Mouse (Mus musculus): ENCODE measurements around the gene Arhgef40.

Gene Arhgef40

DNA sequence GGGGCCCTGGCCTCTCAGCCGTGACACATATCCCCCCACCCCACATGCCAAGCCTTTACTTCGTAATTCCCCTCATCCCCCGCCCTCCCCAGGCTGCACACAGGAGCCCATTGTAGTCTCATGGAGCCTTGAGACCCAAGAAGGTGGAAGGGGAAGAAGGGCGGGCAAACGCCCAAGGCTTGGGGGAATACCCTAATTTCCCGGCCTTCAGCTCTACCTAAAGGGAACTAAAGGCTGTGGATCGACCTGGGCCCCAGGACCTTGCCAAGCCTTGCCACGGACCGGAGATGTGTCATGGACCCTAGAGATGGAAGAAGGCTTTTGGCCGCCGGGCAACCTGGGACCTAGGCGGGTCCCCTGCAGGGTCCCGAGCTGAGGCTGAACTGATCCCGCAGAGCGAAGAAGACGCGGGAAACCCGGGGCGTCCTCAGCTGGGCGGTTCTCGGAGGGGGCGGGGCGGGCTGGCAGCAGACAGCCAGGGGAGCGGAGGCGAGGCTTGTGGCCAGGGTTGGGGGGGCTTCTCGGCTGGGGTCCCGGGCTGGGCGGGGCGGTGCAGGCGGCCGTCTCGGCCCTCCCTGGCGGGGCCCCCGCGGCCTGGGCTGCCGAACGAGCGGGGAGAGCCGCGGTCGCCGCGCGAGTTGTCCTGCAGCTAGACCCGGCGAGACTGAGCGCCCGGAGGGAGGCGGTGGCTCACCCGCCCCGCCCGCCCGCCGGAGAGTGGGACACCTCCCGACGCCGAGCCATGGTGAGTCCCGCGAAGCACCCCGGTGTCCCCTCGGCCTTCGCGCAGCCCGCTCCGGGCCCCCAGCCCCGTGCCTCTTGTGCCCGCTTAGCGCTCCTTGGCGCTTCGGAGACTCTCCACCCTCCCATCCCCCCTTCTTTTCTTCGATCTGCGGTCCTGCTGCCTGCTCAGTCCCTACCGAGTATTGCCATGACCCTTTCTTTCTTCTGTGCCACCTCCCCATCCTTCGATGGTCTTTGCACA is at the start of gene Arhgef40:
Gene Arhgef40, plus strand, starts transcription at position 473 of the 985 bp plus-strand sequence.
- TF ChIP-seq GATA4 (IDR thresholded peaks at IDR 0.05; ENCODE audit: insufficient replicate concordance, low read length), result no peak

DNA sequence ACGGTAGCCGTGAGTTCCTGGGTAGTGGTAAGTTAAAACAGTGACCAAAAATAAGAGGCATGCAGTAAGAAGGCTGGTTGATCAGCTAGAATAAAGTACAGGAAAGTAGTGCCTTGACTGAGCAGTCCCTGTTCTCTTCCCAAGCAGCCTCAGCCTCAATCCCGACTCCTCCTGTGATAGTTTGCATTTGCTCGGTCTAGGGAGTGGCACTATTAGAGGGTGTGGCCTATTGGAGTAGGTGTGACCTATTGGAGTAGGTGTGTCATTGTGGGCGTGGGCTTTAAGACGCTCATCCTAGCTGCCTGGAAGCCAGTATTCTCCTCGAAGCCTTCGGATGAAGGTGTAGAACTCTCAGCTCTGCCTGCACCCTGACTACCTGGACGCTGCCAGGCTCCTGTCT is 45.5 kb upstream of the Arhgef40 start:
- no peak for TF ChIP-seq GATA4 (IDR thresholded peaks at IDR 0.05; ENCODE audit: insufficient replicate concordance, low read length)

DNA sequence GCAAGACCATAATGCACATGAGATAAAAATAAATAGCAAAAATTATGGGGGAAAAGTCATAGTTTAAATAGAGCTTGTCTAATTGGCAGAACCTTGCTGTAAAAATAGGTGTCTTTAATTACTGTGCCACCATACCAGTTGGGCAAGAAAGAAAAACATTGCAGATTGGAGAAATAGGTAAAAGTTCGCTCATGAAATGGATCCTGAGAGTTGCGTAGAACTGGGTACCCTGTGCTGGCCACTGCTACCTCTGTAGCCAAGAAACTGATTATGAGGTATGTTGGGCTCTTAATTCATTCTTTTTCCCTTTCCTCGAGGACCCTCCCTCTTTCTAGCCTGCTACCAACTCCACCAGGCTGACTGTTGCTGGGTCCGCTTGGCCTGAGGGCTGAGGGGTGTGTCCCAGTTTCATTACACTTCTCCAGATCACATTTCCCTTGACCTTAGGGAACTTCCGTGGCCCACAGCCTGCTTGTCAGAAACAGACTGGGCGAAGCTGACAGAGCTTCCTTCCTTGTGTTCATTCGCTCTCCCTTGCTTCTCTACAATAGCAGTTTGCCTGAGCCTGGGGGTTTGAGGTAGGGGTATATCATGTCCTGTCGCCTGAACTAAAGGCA is 43.5 kb upstream of the Arhgef40 start:
- TF ChIP-seq GATA4 (IDR thresholded peaks at IDR 0.05; ENCODE audit: insufficient replicate concordance, low read length), result no peak; the same call in 1 of the 2 replicates

DNA sequence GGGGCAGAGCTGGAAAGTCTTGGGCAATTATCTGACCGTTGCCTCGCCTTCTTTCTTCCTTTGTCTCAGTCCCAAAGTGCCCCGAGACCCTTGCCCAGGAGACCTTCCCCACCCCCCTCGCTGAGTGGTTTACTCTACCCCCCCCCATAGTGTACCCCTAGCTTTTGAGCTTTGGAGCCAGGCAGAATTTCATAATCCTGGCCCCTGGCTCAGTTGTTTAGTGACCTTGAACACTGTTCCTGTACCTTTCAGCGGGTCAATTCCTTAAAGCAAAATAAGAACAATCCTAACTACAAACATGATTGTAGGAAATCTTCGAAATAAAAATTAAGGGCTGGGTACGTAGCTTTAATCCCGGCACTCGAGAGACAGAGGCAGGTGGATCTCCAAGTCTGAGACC is 42.9 kb upstream of the Arhgef40 start:
- TF ChIP-seq GATA4 (IDR thresholded peaks at IDR 0.05; ENCODE audit: insufficient replicate concordance, low read length), result no peak

DNA sequence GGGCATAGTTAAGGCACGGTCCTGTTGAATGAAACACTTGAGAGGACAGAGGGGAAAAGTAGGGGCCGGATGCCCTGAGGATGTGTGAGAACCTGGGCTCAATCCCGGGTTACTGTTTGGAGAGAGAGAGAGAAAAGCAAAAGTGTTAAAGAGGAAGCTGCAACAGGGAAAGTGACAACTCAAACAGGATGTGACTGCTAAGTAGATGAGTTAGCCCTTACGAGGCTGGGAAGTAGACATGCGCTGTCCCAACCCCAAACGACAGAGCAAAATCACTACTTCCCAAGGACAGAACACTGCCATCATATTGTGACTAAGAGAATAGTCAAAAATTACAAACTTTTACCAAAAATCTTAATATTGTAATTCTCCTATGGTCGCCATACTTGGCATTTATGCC is 42.3 kb upstream of the Arhgef40 start:
- no peak for TF ChIP-seq GATA4 (IDR thresholded peaks at IDR 0.05; ENCODE audit: insufficient replicate concordance, low read length)

DNA sequence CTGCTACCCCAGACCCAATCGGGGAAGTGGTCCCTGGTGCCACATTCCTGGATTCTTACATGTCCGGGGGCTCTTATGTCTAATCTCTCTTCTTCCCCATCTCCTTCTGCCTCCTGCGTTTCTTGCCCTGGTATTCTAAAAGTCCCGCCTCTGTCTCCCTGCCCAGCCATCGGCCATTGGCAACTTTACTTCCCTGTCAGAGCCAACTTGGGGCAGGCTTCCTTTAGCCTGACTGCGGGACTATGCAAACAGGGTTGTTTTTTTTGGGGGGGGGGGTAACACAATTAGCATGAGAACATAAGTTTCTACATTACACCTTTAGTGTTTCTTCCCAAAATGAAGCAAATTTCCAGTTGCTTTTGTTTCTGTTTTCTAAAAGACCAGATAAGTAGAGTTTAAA is 41.2 kb upstream of the Arhgef40 start:
- no peak for TF ChIP-seq GATA4 (IDR thresholded peaks at IDR 0.05; ENCODE audit: insufficient replicate concordance, low read length)

DNA sequence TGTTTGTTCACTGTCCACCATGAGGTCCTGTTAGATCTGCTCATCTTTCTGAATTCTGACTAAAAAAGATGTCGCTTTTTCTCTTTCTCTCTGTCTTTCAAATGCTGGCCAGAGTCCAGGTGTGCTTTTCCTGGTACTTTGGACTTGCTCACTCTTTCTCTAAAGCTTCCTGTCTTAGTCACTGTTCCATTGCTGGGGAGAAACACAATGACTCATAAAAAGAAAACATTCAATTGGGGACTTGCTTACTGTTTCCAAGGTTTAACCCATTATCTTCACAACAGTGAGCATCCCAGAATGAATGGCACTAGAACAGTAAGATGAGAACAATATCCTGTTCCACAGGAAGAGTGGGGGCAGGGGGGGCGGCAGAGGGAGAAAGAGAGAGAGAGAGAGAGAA is 24.2 kb upstream of the Arhgef40 start:
- no peak for TF ChIP-seq GATA4 (IDR thresholded peaks at IDR 0.05; ENCODE audit: insufficient replicate concordance, low read length)

DNA sequence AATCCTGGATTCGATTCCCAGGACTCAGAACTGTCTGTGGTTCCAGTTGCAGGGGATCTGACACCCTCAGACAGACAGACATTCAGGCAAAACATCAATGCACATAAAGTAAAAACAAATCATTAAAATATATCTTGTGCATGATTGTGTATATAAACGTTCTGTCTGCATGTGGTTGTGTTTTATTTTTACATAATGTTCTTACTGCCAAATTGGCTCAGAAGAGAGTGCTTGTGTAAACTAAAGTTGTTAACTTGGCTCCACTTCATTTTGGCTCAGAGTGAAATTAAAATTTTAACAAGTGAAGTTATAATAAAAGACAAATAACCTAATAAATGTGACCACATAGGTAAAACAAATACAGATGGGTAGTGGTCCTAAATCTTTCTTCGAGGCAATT is 17.1 kb upstream of the Arhgef40 start:
- TF ChIP-seq GATA4 (IDR thresholded peaks at IDR 0.05; ENCODE audit: insufficient replicate concordance, low read length), result no peak

DNA sequence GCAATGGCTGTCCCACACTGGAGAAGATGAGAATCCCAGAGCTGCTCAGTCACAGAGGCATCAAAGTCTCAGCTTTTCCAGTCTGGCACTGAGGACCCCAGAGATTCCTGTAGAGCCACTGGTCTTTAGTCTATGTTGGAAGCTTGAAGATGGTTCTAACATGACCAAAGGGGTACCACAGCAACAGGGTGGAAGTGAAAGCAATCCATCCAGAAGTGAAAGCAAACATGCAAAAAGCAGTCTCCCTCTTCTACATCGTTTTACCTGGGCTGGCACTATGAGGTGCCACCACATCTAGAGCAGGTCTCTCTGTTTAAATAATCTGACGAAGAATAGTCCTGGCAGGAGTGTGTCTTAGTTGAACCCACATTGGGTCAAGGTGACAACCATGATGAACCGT is 5.3 kb upstream of the Arhgef40 start:
- TF ChIP-seq GATA4 (IDR thresholded peaks at IDR 0.05; ENCODE audit: insufficient replicate concordance, low read length), result no peak

DNA sequence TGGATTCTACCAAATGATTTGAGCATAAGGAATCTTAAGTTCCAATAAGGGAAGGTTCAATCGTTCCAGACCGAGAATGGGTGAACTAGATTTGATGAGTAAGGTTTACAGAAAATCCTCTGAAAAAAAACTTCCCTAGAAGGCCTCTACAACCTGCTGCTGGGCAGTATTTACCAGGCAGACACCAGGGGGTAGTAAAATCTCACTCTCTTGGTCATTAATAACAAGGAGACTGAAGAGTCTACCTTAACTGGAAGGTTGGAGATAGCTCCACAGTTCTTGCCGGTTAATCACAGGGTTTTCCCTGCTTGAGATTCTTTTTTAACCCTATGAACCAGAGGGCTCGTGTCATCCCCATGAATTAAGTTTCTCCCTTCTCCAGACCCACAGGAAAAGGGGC is 1.3 kb upstream of the Arhgef40 start:
- TF ChIP-seq GATA4 (IDR thresholded peaks at IDR 0.05; ENCODE audit: insufficient replicate concordance, low read length), result no peak

DNA sequence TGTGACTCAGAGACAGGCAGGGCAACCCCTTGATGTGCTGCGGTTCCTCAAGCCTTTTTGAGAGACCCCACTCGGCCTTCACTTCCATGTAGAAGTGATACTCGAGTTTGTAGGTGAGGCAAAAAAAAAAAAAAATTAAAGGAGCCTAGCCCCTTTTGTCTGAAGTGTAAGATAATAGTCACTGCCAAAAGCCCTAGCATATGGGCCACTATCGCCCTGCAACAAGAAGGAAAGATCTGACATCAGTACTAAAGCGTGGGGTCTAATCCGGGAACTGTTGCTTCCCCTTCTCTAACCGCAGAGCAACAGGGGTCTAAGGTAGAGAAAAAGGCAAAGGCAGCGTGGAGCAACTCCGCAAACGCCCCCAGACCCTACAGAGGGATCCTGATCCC is 668 bp upstream of the Arhgef40 start:
- TF ChIP-seq GATA4 (IDR thresholded peaks at IDR 0.05; ENCODE audit: insufficient replicate concordance, low read length), result no peak

DNA sequence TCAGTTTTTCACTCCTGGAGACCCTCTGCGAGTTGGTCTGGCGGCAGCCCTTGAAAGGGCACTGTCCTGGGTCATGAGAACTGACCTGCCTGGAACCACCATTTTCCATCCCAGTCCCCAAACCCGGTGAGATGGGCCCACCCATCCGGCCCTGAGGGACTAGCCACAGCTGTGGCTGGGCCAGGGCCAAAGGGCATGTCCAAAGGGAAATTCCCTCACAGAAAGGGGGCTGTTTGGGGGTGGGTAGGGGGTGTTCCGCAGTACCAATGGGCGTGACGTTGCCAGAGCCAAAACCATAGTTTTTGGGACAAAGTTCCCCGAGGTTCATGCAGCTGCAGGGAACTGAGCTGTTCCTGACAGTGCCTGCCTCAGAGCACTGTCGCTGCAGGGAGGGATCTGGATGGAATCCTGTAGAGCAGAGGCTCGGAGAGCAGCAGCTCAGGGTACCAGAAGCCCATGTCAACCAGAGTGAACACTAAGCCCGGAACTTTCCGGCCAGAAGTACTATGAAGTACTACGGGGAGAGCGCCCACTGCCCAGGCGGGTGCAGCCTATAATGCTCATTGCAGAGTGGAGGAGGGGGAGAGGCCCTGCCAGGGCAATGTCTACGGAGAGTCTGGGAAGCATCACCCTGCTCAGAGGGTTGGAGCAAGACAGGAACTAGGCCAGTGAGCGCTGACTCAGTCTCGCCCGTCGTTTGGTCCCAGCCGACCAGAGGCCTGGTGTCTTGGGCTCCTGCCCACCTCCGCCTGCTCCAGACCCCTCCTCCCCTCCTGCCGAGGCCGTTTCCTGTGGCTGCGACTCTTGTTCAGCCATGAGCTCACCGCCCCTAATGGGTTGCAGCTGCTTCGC is 1.0 kb downstream of the Arhgef40 start:
- no peak for TF ChIP-seq GATA4 (IDR thresholded peaks at IDR 0.05; ENCODE audit: insufficient replicate concordance, low read length)

DNA sequence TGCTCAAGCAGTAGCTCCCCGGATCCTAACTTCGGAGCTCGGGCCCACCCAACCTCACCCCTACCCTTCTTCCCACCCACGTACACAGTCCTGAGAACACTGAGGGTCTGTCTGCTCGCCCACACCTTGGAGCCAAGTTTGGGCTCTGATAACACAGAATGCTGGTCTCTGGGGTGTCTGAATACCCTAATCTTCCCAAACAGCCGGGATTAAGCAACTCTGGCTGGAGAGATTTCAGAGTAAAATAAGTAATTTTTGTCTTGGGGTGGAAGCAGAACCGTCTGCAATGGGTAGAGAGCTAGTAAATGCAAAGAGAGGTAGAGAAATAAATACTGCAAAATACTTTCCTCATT is 1.6 kb downstream of the Arhgef40 start:
- no peak for TF ChIP-seq GATA4 (IDR thresholded peaks at IDR 0.05; ENCODE audit: insufficient replicate concordance, low read length)

DNA sequence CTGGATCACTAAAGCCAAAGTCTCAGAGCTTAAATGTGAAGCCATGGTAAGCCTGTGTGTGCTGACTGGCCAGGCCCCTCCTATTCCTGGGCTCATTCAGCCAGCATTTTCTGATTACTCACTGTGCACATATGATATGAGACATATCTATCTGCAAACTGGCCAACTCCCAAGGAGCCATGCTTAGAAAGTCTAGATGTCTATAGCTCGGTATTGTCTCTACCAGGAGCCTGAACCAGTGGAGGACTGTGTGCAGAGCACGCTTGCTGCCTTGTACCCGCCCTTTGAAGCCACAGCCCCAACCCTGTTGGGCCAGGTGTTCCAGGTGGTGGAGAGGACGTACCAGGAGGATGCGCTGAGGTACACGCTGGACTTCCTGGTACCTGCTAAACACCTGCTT is 2.7 kb downstream of the Arhgef40 start:
- no peak for TF ChIP-seq GATA4 (IDR thresholded peaks at IDR 0.05; ENCODE audit: insufficient replicate concordance, low read length)

DNA sequence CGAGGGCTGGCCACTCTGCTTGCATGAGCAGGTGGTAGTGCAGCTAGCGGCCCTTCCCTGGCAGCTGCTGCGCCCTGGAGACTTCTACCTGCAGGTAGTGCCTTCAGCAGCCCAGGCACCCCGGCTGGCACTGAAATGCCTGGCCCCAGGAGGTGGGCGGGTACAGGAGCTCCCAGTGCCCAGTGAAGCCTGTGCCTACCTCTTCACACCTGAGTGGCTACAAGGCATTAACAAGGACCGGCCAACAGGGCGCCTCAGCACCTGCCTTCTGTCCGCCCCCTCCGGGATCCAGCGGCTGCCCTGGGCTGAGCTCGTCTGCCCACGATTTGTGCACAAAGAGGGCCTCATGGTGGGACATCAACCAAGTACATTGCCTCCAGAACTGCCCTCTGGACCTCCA is 4.2 kb downstream of the Arhgef40 start:
- no peak for TF ChIP-seq GATA4 (IDR thresholded peaks at IDR 0.05; ENCODE audit: insufficient replicate concordance, low read length)
